Mouse (Mus musculus): ENCODE results near the gene Gm28539.

Gm28539 gene

DNA sequence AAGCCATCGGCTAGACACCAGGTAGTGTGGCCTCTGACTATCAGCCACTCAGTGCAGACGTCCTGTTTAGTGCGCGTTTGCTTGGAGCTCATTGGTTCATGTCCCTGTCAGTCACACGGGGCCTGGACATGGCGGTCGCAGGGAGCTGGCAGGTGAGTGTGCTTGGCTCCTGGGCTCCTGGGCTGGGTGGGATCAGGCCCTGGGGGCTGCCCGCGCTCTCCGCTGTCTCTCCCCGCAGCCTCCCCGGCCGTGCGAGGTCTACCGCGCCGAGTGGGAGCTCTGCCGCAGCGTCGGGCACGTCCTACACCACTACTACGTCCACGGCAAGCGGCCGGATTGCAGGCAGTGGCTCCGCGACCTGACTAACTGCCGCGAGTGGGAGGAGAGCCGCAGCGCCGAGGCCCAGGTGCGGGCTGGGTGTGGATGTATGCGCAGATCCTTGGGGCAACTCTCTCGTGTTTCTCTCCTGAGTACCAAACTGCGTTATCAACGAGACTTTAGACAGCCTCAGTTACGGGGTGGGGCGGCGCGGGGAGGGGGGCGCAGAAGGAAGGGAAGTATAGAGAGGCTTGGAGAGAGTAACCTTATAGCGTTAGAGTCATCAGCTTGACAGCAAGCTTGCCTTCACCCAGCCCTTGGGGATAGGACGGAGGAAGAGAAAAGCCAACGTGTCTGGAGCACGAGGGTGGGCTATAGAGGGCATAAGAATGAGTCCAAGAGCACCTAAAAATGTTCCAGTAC lies at the start of gene Gm28539, which contains the start of gene 2510002D24Rik:
TSS of gene Gm28539 (plus strand) at position 117 of the 741 bp plus-strand sequence.
TSS of gene 2510002D24Rik (plus strand) at position 111 of the 741 bp plus-strand sequence.
- peak; percentile 99 for ATAC-seq (ENCODE audit: low TSS enrichment)

DNA sequence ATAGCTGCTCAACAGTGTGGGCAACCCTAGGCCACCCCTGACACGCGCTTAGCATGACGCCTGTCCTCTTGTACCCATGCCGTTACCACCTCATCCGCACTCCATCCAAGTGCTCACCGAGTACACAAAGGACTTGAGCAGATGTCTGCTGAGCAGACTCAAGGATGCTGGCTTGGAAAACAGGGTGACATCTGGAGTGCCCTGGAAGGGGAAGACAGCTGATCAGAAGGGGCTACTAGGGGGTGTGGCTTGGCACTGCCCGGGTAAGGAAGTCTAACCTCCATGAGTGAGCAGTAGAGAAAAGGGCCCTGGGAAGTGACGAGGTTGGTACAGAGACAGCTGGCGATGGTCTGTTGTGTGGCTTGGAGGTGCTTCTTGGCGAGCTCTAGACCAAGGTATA lies 49.7 kb upstream of the Gm28539 start:
- no peak for ATAC-seq (ENCODE audit: low TSS enrichment)

DNA sequence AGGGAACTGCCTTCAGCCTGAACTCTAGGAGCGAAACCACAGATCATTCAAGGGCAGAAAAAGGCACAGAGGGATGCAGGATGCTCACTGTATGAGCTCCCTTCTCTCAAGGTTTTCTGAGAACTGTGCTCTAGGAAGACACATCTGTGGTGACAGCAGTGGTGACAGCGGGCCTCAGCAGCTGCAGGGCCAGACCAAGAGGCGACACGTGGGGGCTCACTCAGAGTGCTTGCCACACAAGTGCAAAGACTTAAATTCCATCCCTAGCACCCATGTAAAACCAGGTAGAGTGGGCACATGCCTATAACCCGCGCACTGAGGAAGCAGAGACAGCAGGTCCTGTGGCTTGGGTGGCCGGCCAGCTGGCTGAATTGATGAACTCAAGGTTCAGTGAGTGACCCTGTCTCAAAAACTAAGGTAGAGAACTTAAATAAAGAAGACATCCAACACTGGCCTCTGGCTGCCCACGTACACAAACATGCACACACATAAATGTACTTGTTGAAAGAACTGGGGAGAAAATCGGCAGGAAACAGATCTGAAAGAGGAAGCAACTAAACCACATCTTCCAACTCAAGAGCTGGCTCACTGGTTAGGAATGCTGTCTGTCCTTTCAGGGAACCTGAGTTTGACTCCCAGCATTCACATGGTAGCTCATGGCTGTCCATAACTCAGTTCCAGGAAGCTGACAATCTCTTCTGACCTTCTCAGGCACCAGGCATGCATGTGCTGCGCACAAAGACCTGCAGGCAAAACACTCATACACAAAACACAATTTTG lies 47.6 kb upstream of the Gm28539 start:
- no peak for ATAC-seq (ENCODE audit: low TSS enrichment)

DNA sequence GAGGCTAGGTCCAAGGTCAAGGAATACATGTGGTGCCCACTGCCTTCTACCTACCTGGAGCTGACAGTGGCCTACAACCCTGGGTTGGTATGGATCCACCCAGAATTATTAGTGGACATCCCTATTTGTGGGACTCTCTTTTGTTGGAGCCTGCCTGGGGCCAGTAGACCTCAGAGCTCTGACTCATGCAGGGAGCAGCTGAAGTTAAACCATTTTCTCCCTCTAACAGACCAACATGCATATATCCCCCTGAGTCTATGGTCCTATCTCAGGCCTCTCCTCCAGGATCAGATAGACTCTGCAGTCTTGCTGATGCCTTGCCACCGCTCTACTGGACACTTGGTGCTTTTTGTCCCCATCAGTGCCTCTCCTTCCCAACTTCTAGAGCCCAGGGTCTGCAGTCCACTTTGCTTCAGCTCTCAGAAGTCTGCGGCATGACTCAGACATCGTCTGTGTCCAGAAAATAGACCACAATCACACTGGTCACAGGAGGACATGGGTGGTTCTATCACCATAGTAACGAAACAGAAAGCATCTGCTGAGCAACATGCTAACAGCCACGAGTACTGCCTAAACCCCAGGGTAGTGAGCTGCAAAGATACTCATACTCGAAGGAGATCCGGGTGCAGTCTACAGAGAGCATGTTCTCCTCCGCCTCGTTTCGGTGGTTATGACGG lies 41.0 kb upstream of the Gm28539 start:
- peak; percentile 80 for ATAC-seq (ENCODE audit: low TSS enrichment)

DNA sequence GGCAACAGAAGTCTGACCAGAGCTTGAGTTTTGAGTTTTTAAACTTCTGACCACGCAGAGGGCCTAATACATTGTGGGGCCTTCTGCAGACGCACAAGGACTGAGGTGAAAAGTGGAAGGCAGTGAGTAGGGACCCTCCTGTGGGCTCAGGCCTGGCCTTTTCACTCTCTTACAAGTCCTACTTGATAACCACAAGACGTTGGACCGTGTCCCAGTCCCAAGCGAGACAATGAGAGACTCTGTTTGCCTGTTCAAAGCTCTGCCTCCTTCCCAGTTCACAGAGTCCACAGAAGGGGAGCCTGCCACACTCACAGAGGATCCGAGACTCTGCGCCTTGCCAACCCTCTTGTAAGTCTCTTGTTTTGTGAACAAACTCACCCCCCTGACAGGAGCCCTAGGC lies 39.7 kb upstream of the Gm28539 start:
- ATAC-seq (ENCODE audit: low TSS enrichment), result no peak

DNA sequence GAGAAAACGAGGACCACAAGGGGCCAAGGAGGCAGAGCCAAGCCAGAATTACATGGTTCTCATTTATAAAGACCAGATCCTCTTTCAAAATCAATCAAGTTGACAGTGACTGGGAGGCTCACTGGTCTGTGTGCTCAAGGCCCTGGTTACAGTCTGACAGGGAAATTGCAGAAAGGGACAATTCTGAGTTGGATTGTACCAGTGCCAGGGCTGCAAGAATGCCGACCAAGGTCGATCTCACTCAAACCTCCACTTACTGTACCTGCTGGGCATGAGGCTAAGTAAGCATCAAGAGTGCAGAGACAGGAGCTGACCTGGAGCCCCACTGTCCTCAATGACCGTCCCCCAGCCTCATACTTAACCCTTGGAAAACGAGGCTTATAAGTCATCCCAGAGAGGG lies 38.2 kb upstream of the Gm28539 start:
- ATAC-seq (ENCODE audit: low TSS enrichment), result no peak

DNA sequence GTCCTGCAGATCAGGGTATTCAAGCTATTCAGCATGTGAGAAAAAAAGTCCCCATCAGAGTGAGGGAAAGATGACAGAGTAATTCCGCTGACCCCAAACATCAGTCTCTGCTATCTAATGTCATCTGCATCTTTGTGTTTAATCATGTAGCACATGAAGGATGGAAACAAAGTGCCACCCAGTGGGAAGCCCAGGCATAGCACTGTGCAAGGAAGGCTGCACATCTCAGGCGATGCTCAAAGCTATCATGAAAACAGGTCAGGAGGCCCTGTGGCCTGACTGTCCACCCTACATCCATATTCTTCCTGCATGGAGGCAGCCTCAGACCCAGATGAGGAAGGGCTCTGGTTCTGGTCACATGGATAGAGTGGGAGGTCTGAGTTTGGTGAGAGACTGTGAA lies 37.5 kb upstream of the Gm28539 start:
- ATAC-seq (ENCODE audit: low TSS enrichment), result peak; percentile 84

DNA sequence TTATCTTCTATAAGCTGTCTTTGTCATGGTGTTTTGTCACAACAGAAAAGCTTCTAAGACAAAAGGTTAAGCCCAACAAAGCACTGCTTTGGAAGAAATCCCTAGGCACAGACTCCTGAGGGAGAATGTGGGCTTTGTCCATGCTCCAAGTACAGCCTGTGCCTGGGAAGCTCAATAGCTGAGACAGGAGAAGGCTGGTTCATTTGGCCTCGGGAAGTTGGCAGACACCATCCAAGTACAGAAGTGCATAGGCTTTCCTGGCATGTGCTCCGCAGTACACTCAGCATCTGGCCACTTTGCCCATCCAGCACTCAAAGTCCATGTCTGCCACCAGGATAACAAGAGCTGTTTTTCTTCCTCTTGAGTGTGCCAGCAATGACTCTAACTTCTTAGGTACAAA lies 30.6 kb upstream of the Gm28539 start:
- ATAC-seq (ENCODE audit: low TSS enrichment), result no peak

DNA sequence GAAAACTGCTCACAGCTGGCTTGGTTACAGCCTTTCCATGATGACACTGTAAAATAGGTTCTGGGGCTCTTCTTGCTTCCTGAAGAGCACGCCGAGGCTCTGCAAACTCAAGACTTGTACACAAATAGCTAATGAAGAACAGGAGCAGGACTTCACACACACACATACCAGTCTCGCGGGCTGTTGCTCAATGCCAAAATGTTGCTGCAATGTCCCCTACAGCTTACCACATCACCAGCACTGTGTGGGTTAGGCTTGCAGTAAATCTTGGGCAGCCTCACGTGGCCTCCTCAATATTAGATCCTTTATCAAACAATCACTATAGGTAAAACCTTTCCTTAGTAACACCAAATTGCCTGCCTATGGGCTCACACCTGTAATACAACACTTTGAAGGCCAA lies 27.4 kb upstream of the Gm28539 start:
- ATAC-seq (ENCODE audit: low TSS enrichment), result no peak

DNA sequence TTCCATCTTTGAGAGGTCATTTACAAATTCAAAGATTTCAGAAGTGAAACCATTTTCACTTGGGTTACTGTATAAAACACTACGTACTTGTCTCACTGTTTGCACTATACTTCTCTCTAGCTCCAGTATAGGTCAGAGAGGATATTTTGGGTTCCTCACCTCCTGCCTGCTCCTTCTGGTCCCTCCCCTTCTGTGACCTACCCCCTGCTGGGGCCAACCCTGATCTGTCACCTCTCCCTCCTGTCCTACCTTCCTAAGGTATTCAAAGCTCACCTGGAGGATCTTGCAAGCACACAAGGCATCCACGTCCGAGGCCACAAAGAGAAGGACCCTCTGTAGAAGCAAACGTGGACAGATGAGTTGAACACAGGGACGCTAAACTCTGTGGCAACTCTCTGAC lies 25.4 kb upstream of the Gm28539 start:
- no peak for ATAC-seq (ENCODE audit: low TSS enrichment)

DNA sequence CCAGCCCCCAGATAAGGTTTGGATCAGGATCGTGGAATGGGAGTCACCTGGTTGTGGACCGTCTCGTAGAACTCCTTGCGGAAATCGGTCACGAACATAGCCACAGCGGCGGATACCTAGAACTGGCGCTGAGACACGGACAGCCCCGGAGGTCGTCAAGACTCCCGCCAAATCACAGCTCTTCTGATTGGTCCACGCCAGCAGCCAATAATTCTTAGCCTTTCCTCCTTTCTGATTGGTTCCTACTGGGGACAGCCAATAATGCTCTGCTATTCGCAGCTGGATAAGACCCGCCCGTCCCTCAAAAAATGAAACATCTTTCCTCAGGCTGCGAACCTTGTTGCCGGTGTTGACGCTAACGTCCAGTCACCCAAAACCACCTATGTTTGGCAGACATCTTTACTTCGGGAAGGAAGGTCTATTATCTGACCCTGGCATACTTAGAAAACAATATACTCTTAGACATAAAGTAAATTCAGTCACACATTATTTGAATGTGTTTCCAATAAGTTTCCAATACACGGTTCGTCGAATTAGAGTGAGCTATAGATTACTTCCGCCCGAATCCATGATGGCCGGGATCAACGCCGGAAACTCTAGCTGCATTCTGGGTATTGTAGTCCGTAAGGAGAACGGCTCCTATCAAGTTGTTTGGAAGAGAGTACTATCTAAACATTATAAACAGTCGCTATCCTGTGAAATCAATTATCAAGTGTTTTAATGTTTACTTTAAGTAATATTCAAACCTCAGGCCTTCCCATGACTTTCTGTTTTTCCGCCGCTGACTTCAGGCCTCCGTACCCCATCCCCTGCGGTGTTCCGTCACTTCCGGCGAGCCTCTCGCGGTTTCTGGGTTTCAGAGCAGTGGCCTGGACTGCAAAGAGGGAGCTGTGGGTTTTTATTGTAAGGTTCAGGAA lies 24.7 kb upstream of the Gm28539 start, which contains the start of the genes Ufd1 and Cdc45:
TSS of gene Ufd1 (plus strand) at position 312 of the 917 bp plus-strand sequence.
TSS of gene Cdc45 (minus strand) at position 520 of the 917 bp plus-strand sequence.
- ATAC-seq (ENCODE audit: low TSS enrichment), result peak; percentile 95

DNA sequence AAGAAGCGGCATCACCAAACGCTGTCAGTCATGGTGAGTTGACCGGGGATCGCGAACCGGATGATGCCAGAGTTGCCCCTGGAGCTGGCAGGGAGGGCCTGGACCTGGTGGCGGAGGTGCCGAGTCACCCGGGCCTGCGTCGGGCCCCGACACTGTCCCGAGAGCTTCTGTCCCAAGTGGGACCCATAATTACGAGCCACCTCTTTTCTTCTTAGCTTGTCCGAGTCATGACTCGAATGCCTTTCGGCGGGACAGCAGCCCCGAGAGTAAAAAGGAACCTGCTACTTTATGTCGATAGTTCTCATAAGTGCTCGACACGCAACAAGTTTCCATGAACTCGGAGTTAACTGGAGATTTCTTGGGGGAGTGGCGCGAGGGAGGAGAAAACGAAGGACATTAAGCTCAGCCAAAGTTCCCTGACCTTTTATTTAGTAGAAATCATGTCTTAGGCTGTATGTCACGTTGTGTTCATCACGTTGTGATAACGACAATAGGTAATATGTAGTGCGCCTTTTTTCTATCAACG lies 23.9 kb upstream of the Gm28539 start:
- ATAC-seq (ENCODE audit: low TSS enrichment), result peak; percentile 18

DNA sequence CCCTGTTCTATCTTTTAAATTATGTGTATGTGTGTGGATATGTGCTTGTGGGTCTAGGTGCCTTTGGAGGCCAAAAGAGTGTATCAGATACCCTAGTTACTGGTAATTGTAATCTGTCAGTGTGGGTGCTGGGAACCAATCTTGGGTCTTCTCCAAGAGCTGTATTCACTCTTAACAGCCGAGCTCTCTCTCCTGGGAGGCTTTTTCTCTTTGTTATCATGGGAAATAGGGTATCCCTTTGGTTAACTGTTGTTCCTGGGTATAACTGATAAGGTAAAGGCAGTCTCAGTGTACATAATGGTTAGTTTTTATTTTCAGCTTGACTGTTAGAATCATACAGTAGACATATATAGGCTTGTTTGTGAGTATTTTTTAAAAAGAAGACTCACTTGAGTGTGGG lies 14.0 kb upstream of the Gm28539 start:
- ATAC-seq (ENCODE audit: low TSS enrichment), result no peak

DNA sequence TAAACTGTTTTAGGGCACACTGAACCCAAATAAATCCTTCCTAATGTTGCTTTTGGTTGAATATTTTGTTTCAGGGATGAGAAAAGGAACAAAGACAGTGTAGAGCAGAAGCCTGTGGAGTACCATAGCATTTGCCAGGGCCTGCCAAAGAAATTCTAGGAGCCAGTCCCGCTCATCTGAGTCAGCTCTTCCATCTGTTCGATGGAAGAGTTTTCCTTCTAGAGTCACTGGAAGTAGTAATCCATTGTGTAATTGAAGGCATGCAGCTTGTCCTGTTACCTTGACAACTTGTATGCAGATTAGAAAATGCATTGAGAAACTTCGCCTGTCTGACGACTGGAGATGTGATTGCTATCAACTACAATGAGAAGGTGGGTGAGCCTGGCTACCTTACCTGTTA lies 13.5 kb upstream of the Gm28539 start:
- ATAC-seq (ENCODE audit: low TSS enrichment), result peak; percentile 95

DNA sequence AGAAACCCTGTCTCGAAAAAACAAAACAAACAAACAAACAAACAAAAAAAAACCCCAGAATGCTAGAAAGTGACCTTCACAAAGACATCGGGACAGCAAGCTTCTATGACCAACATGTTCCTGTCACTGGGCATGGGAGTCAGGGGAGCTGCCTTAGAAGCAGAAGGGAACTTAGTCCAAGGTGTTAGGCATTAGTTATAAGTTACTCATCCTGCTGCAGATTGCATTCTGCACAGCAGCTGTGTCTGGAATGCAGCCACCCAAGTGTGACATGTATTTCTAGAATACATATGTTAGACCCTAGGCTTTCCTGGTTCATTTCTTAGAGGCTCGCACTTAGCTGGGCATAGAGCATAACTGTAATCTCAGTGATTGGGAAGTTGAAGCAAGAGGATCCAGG lies 7.8 kb upstream of the Gm28539 start:
- ATAC-seq (ENCODE audit: low TSS enrichment), result no peak

DNA sequence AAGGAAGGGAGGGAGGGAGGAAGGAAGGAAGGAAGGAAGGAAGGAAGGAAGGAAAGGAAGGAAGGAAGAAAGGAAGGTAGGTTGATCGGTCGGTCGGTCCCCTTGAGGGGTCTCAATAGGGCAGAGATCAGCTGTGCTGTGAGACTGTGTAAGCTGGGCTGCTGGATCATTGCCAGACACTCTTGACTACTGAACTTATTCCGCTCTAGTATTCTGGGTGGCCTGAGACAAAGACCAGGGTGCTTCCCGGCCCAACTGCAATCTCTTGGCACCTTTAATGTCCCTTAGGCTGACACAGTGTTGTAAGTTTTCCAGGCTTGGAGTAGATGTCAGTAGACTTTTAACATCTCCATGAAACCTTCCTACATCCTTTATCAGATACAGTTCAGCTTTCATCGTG lies 7.3 kb upstream of the Gm28539 start:
- ATAC-seq (ENCODE audit: low TSS enrichment), result no peak

DNA sequence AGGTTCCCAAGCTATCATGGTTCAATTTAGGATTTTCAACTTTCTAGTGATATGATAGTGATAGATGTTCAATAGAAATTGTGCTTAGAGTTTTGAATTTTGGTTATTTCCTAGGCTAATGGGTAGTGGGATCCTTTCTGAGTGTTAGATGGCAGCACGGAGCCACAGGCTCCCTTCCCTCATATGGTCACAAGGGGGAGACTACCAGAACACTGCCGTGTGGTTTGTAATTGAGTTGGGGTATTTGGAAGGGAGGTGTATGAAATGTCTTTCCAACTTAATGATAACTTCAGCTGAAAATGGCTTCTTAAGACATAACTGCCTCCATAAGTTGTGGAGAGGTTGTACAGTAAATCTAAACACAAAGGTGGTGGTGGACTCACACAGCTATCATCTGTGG lies 2.9 kb upstream of the Gm28539 start:
- no peak for ATAC-seq (ENCODE audit: low TSS enrichment)

DNA sequence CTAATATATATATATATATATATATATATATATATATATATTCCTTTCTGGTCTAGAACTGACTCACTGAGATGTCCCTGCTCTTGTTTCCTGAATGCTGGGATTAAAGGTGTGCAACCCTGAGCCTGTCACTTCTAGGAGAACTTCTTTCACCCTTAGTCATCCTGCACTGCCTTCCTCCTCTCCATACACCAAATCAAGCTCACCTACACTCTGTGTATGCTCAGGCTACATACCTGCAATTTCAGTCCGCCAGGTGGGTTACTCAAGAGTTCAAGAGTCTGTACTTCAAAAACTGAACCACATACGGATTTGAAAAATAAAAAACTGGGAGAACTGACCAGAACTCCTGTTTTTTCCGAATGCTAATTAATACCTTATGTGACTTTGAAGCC lies 314 bp upstream of the Gm28539 start:
- peak; percentile 27 for ATAC-seq (ENCODE audit: low TSS enrichment)

DNA sequence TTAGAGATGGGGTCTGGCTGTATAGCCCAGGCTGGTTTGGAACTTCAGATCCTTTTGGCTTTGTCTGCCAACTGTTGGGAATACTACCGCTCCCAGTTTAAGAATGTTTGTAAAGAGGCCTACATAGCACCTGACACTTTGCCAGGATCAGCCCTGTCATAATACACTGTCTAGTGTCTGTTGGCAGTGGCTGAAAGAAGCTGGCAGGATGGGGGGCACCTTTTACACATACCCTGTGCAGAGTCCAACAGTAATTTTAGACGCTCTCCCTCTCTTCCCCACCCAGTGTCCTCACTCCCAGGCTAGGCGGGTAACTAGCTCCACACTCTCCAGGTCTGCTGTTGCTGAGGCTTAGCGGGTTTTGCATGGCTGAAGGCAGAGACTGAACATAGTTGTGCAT lies 2.0 kb downstream of the Gm28539 start:
- ATAC-seq (ENCODE audit: low TSS enrichment), result no peak

DNA sequence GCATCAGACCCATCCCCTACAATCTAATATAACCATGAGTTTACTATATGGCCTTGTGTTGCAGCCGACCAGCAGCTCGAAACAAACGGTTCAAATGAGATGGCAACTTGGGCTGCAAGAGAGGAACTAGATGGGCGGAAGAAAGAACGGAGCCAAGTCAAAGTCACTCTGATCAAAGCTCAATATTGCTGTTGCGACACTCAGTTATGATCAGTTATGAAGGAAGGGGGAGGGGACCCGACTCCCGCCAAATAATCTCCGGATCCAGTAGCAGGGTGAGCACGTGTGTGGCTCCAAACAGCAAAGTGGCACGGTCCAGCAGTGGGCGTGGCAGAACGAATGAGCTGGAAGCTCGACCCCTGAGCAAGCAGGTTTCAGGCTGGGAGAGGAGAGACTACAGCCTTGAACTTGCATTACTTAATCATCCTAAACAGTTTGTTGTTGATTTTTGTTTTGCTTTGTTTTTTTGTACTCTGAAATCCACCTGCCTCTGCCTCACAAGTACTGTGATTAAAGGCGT lies 10.0 kb downstream of the Gm28539 start:
- ATAC-seq (ENCODE audit: low TSS enrichment), result no peak
